Mouse (Mus musculus) small intestine, adult 2 months (tissue): ENCODE results near the gene Hook2. TPM values are rescaled to one million over a fixed set of nuclear protein-coding genes. Genes with fewer than 3 reads are reported as not detected.

Source experiments
- H3K27ac ChIP-seq: fragments of 200-500 bp; 2 replicates; pipeline ENCODE4 v1.5.1; 2012; ENCODE audit warnings: low read depth, low read length, control low read depth, inconsistent platforms; ENCODE audit not compliant: insufficient read depth
- H3K27me3 ChIP-seq: fragments of 200-500 bp; 2 replicates; pipeline ENCODE4 v1.6.1; 2012; ENCODE audit warnings: mild to moderate bottlenecking, moderate library complexity, low read length, inconsistent platforms; ENCODE audit not compliant: control insufficient read depth, insufficient read depth
- H3K36me3 ChIP-seq: fragments of 200-500 bp; 2 replicates; pipeline ENCODE4 v1.6.1; 2012; ENCODE audit warnings: mild to moderate bottlenecking, low read length, control low read depth, inconsistent platforms; ENCODE audit not compliant: control insufficient read depth, insufficient read depth
- H3K4me1 ChIP-seq: fragments of 200-500 bp; 2 replicates; pipeline ENCODE4 v1.6.1; 2012; ENCODE audit warnings: low read length, inconsistent platforms, mixed read lengths; ENCODE audit not compliant: control insufficient read depth, insufficient read depth, insufficient read length
- H3K4me3 ChIP-seq: fragments of 200-500 bp; 2 replicates; pipeline ENCODE4 v1.5.1; 2012; ENCODE audit warnings: low read depth, mild to moderate bottlenecking, control low read depth, inconsistent platforms, low read length, moderate library complexity
- CTCF ChIP-seq: fragments of 200-500 bp; IDR thresholded peaks from 2 replicates; pipeline ENCODE4 v1.5.1; 2012; ENCODE audit warnings: low read depth, mild to moderate bottlenecking, control low read depth, inconsistent platforms, low read length, moderate library complexity, mixed read lengths; ENCODE audit not compliant: insufficient replicate concordance, insufficient read length; ENCODE audit errors: extremely low read depth
- POLR2A ChIP-seq: fragments of 200-500 bp; IDR thresholded peaks from 2 replicates; pipeline ENCODE4 v1.6.1; 2012; ENCODE audit warnings: low read depth, mild to moderate bottlenecking, control low read depth, inconsistent platforms, low read length, moderate library complexity
- WGBS: fragments of 180-500 bp; shearing (Covaris S2); methylation state at CpG from one replicate; pipeline ENCODE4 v1.1.7; 2018; 5-methylcytosine and 5-hydroxymethylcytosine counted together
- polyA plus RNA-seq: library from polyadenylated mRNA; depleted of rRNA; stranded (reverse); fragments of >200 nt; gene quantifications from 2 replicates; pipeline ENCODE4 v1.2.3, GENCODE M21; 2012; rRNA removed

The Hook2 gene
- 26.3 and 56.9 TPM in 2 replicates for polyA plus RNA-seq

DNA sequence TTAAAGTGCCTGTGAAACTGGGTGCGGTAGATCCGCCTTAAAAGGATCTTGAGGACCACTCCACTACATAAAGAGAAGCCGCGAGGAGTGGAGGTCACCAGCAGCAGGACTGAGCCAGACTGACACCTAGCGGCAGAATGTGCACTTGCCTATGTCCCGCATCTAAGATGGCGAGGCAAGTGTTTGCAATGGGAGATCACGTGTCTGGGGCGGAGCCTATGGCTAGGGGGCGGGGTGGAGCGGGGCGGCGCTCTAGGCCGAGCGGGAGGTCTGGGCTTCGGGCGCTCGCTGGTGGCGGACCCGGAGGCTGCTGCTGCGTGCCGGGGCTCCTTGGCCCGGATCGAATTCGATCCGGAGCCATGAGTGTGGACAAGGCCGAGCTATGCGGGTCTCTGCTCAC lies at the start of gene Hook2:
Hook2 (plus strand) TSS at position 255 of the 400 bp plus-strand sequence.
- under 1% methylated on average over 28 of the region's 28 CpGs for WGBS
- peak within 1 kb of the TSS; percentile 75 for H3K4me3 ChIP-seq
- peaks cover 22% of the 10 kb centered on the region; the same call in 1 of the 2 replicates for H3K4me1 ChIP-seq
- H3K27ac ChIP-seq = peak within 1 kb of the TSS; percentile 93
- H3K27me3 ChIP-seq = no peaks in the 10 kb centered on the region
- TF ChIP-seq CTCF = peak; percentile 90
- peak; percentile 84 for TF ChIP-seq POLR2A
- peaks cover 8% of the 10 kb centered on the region for H3K36me3 ChIP-seq

GRCm38 (mm10) chr8:84943699-84944098 lies 46.7 kb upstream of the Hook2 start:
- peaks cover 3% of the 10 kb centered on the region; the same call in 1 of the 2 replicates for H3K4me1 ChIP-seq
- WGBS = 20% methylated on average over 4 of the region's 4 CpGs
- no peaks in the 10 kb centered on the region for H3K36me3 ChIP-seq
- H3K4me3 ChIP-seq = no peak overlapping the region
- no peak overlapping the region for H3K27ac ChIP-seq
- H3K27me3 ChIP-seq = peaks cover 35% of the 10 kb centered on the region
- TF ChIP-seq POLR2A (no peak), CTCF (no peak)

DNA sequence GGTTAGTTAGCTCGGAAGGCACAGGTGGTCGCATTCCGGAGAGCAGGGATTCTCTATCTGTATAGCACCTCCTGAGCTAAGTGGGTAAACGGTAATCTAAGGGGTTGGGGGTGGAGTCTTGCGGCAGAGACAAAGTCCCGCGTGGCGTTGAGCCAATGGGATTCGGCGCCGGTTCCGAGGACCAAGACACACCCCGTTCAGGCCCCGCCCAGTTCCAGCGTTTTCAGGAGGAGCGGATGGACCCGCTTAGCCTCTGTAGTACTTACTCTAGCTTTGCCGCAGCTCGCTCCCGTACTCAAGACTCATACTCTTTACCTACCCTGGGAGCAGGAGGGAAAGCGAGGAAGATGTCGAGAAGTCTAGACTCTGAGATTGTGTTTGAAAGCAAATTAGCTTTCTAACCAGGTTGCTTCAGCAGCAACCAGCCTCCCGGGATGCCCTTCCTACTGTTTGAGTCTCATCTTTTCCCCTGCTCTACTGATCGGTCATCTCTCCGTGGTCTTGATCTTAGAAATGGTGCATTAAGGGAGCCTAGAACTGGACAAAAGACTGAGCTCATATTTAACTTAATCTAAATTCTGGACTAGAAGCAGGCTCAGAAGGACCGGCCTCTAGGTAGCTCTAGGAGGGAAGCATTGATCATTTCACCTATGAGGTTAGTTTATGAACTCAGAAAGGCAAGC lies 45.8 kb upstream of the Hook2 start:
- Histone ChIP-seq H3K27ac (no peak overlapping the region), H3K4me1 (peaks cover 3% of the 10 kb centered on the region; the same call in 1 of the 2 replicates), H3K36me3 (no peaks in the 10 kb centered on the region), H3K27me3 (peaks cover 35% of the 10 kb centered on the region), H3K4me3 (no peak overlapping the region)
- 3% methylated on average over 26 of the region's 26 CpGs for WGBS
- TF ChIP-seq CTCF (no peak), POLR2A (no peak)

GRCm38 (mm10) chr8:84945235-84945632 lies 45.2 kb upstream of the Hook2 start:
- H3K4me3 ChIP-seq = no peak overlapping the region
- H3K36me3 ChIP-seq = no peaks in the 10 kb centered on the region
- peaks cover 41% of the 10 kb centered on the region for H3K27me3 ChIP-seq
- H3K4me1 ChIP-seq = peaks cover 3% of the 10 kb centered on the region; the same call in 1 of the 2 replicates
- WGBS = 7% methylated on average over 11 of the region's 11 CpGs
- no peak overlapping the region for H3K27ac ChIP-seq
- TF ChIP-seq POLR2A (no peak), CTCF (no peak)

- Histone ChIP-seq H3K4me3 (peak overlapping the region; percentile 26), H3K27me3 (peaks cover 44% of the 10 kb centered on the region), H3K4me1 (peaks cover 3% of the 10 kb centered on the region; the same call in 1 of the 2 replicates), H3K36me3 (no peaks in the 10 kb centered on the region), H3K27ac (no peak overlapping the region)
- WGBS = 2% methylated on average over 60 of the region's 67 CpGs
- TF ChIP-seq CTCF = no peak
- no peak for TF ChIP-seq POLR2A
Observed at GRCm38 (mm10) chr8:84945633-84946527, 44.5 kb upstream of the Hook2 start.

- Histone ChIP-seq H3K4me3 (peak within 1 kb of the TSS; percentile 26), H3K36me3 (no peaks in the 10 kb centered on the region), H3K4me1 (peaks cover 3% of the 10 kb centered on the region; the same call in 1 of the 2 replicates), H3K27ac (no peak within 1 kb of the TSS), H3K27me3 (peaks cover 46% of the 10 kb centered on the region)
- WGBS = 12% methylated on average over 17 of the region's 17 CpGs
- peak; percentile 34; the same call in 1 of the 2 replicates for TF ChIP-seq CTCF
- TF ChIP-seq POLR2A = no peak
Observed at GRCm38 (mm10) chr8:84946528-84947240, 43.7 kb upstream of the Hook2 start, which contains the start of gene Rtbdn. Gene Rtbdn (plus strand): TSS chr8:84946991.
